Mouse (Mus musculus) liver, embryonic 13.5 days (tissue): Measurements from ENCODE around the gene Klk1b5. TPM values are rescaled to one million over a fixed set of nuclear protein-coding genes. Genes with fewer than 3 reads are reported as not detected.

Experiments
- ATAC-seq: fragments of 200-750 bp; cut with Nextera tagmentation; 2 replicates; pipeline ENCODE4 v1.8.0; 2017; ENCODE audit warnings: low read depth, mild to moderate bottlenecking, moderate number of reproducible peaks, moderate library complexity
- DNase-seq: peaks from one replicate; pipeline ENCODE4 v3.0.0; 2022
- H3K27ac ChIP-seq: fragments of 300-500 bp; sonication (generic); 2 replicates; pipeline ENCODE4 v1.5.1; 2015; ENCODE audit warnings: moderate library complexity, mild to moderate bottlenecking, inconsistent platforms
- H3K27me3 ChIP-seq: fragments of 300-500 bp; sonication (generic); 2 replicates; pipeline ENCODE4 v1.6.1; 2015; ENCODE audit warnings: mild to moderate bottlenecking, inconsistent platforms
- H3K36me3 ChIP-seq: fragments of 300-500 bp; sonication (generic); 2 replicates; pipeline ENCODE4 v1.6.1; 2015; ENCODE audit warnings: mild to moderate bottlenecking, inconsistent platforms
- H3K4me1 ChIP-seq: fragments of 300-500 bp; sonication (generic); replicated peaks from 2 replicates; pipeline ENCODE4 v1.6.1; 2015; ENCODE audit warnings: inconsistent platforms
- H3K4me2 ChIP-seq: fragments of 300-500 bp; sonication (generic); 2 replicates; pipeline ENCODE4 v1.6.1; 2015; ENCODE audit warnings: inconsistent platforms, mild to moderate bottlenecking, moderate library complexity
- H3K4me3 ChIP-seq: fragments of 300-500 bp; sonication (generic); replicated peaks from 2 replicates; pipeline ENCODE4 v1.5.1; 2015; ENCODE audit warnings: mild to moderate bottlenecking, inconsistent platforms
- H3K9ac ChIP-seq: fragments of 300-500 bp; sonication (generic); 2 replicates; pipeline ENCODE4 v1.6.1; 2015; ENCODE audit warnings: mild to moderate bottlenecking, inconsistent platforms
- H3K9me3 ChIP-seq: fragments of 300-500 bp; sonication (generic); replicated peaks from 2 replicates; pipeline ENCODE4 v1.6.1; 2016; ENCODE audit warnings: inconsistent platforms
- WGBS: fragments of 180-500 bp; shearing (Covaris S2); methylation state at CpG from one replicate; pipeline ENCODE4 v1.1.7; 2015; ENCODE audit not compliant: insufficient replicate concordance; 5-methylcytosine and 5-hydroxymethylcytosine counted together
- polyA plus RNA-seq: library from polyadenylated mRNA; unstranded; fragments of >200 nt; fragmentation: Nextera tagmentation; extraction: Ambion mirVana; gene quantifications from 2 replicates; pipeline ENCODE4 v1.2.1, GENCODE M21; 2015

The Klk1b5 gene
- polyA plus RNA-seq, 1 experiment from 2014 or later, result not detected

GRCm38 (mm10) chr7:44257278-44257677 lies 41.5 kb downstream of the Klk1b5 start, which contains the start of gene Acp4:
Acp4 (minus strand) TSS chr7:44257378.
- Histone ChIP-seq H3K4me3 (no peak within 1 kb of the TSS), H3K9me3 (no peaks in the 10 kb centered on the region), H3K36me3 (peaks cover 14% of the 10 kb centered on the region), H3K4me2 (no peak within 1 kb of the TSS), H3K4me1 (no peaks in the 10 kb centered on the region), H3K27me3 (peaks cover 19% of the 10 kb centered on the region), H3K9ac (no peak within 1 kb of the TSS), H3K27ac (no peak within 1 kb of the TSS)
- DNase-seq, result no peak
- ATAC-seq, result no peak
- 63% methylated on average over 4 of the region's 4 CpGs for WGBS

GRCm38 (mm10) chr7:44260410-44260809 lies 44.7 kb downstream of the Klk1b5 start:
- peaks cover 41% of the 10 kb centered on the region for H3K27me3 ChIP-seq
- no peak for ATAC-seq
- H3K4me3 ChIP-seq, result no peak overlapping the region
- WGBS, result 56% methylated on average over 6 of the region's 6 CpGs
- H3K9me3 ChIP-seq, result no peaks in the 10 kb centered on the region
- DNase-seq, result no peak
- no peak overlapping the region for H3K9ac ChIP-seq
- H3K4me1 ChIP-seq, result peaks cover 5% of the 10 kb centered on the region; the same call in 1 of the 2 replicates
- H3K4me2 ChIP-seq, result no peak overlapping the region
- no peaks in the 10 kb centered on the region for H3K36me3 ChIP-seq
- no peak overlapping the region for H3K27ac ChIP-seq

- Histone ChIP-seq H3K9me3 (no peaks in the 10 kb centered on the region), H3K4me3 (no peak within 1 kb of the TSS), H3K4me1 (peaks cover 5% of the 10 kb centered on the region; the same call in 1 of the 2 replicates), H3K36me3 (no peaks in the 10 kb centered on the region), H3K9ac (no peak within 1 kb of the TSS), H3K27ac (no peak within 1 kb of the TSS), H3K4me2 (no peak within 1 kb of the TSS), H3K27me3 (peaks cover 41% of the 10 kb centered on the region)
- DNase-seq (no peak), ATAC-seq (no peak)
- WGBS, result 43% methylated on average over 5 of the region's 5 CpGs
These were observed 45.4 kb downstream of the Klk1b5 start, which contains the start of gene Gm15517 for GRCm38 (mm10) chr7:44261147-44261546. Gm15517 (plus strand) TSS chr7:44261447.

- Histone ChIP-seq H3K4me3 (peak overlapping the region; percentile 14; the same call in 1 of the 2 replicates), H3K27me3 (peaks cover 52% of the 10 kb centered on the region), H3K9me3 (no peaks in the 10 kb centered on the region), H3K4me1 (peaks cover 5% of the 10 kb centered on the region; the same call in 1 of the 2 replicates), H3K4me2 (no peak overlapping the region), H3K9ac (no peak overlapping the region), H3K36me3 (no peaks in the 10 kb centered on the region), H3K27ac (no peak overlapping the region)
- peak; percentile 81 for DNase-seq
- ATAC-seq, result peak; percentile 46; the same call in 1 of the 2 replicates
- 4% methylated on average over 34 of the region's 34 CpGs for WGBS
These were observed 47.3 kb downstream of the Klk1b5 start for GRCm38 (mm10) chr7:44262791-44263643.

- DNase-seq, result no peak
- Histone ChIP-seq H3K36me3 (no peaks in the 10 kb centered on the region), H3K4me1 (peaks cover 3% of the 10 kb centered on the region; the same call in 1 of the 2 replicates), H3K27me3 (peaks cover 40% of the 10 kb centered on the region), H3K4me3 (no peak overlapping the region), H3K4me2 (no peak overlapping the region), H3K9ac (no peak overlapping the region), H3K27ac (no peak overlapping the region), H3K9me3 (no peaks in the 10 kb centered on the region)
- no peak for ATAC-seq
- 68% methylated on average over 11 of the region's 11 CpGs for WGBS
These were observed 52.4 kb downstream of the Klk1b5 start for GRCm38 (mm10) chr7:44268117-44268516.

GRCm38 (mm10) chr7:44269397-44269796 lies 53.7 kb downstream of the Klk1b5 start:
- peaks cover 36% of the 10 kb centered on the region for H3K27me3 ChIP-seq
- DNase-seq (no peak), ATAC-seq (no peak)
- no peaks in the 10 kb centered on the region for H3K9me3 ChIP-seq
- H3K4me2 ChIP-seq, result no peak overlapping the region
- H3K27ac ChIP-seq, result no peak overlapping the region
- no peak overlapping the region for H3K4me3 ChIP-seq
- H3K4me1 ChIP-seq, result no peaks in the 10 kb centered on the region
- no peaks in the 10 kb centered on the region for H3K36me3 ChIP-seq
- WGBS, result 47% methylated on average over 2 of the region's 2 CpGs
- H3K9ac ChIP-seq, result no peak overlapping the region

Other genes with a start within 250 kb of the Klk1b5 start
- not detected in 2 replicates for gene Klk1b1, start 249.2 kb upstream of the Klk1b5 start, polyA plus RNA-seq
- not detected in 2 replicates for gene Klk1b9, start 239.9 kb upstream of the Klk1b5 start, polyA plus RNA-seq
- gene Klk1b11, start 220.1 kb upstream of the Klk1b5 start, polyA plus RNA-seq, result not detected in 2 replicates
- gene Klk1b26, start 203.8 kb upstream of the Klk1b5 start, polyA plus RNA-seq, result not detected in 2 replicates
- gene Klk1b27, start 163.7 kb upstream of the Klk1b5 start, polyA plus RNA-seq, result not detected in 2 replicates
- not detected in 2 replicates for gene Klk1b21, start 113.6 kb upstream of the Klk1b5 start, polyA plus RNA-seq
- gene Klk1b22, start 103.3 kb upstream of the Klk1b5 start, polyA plus RNA-seq, result not detected in 2 replicates
- not detected in 2 replicates for gene Klk1b16, start 79.2 kb upstream of the Klk1b5 start, polyA plus RNA-seq
- not detected in 2 replicates for gene Klk1b24, start 27.7 kb upstream of the Klk1b5 start, polyA plus RNA-seq
- not detected in 2 replicates for gene Klk1b3, start 17.8 kb upstream of the Klk1b5 start, polyA plus RNA-seq
- gene Klk1b4, start 8.5 kb upstream of the Klk1b5 start, polyA plus RNA-seq, result not detected in 2 replicates
- gene Klk1, start 9.4 kb downstream of the Klk1b5 start, polyA plus RNA-seq, result not detected in 2 replicates
- gene Gm36864, start 20.2 kb downstream of the Klk1b5 start, polyA plus RNA-seq, result not detected in 2 replicates
- 1.3 and 1.6 TPM in 2 replicates for gene 1700028J19Rik, start 30.8 kb downstream of the Klk1b5 start, polyA plus RNA-seq
- 40.3 and 47.0 TPM in 2 replicates for gene 2410002F23Rik, start 30.8 kb downstream of the Klk1b5 start, polyA plus RNA-seq
- gene Acp4, start 41.4 kb downstream of the Klk1b5 start, polyA plus RNA-seq, result not detected in 2 replicates
- not detected in 2 replicates for gene Gm15517, start 45.5 kb downstream of the Klk1b5 start, polyA plus RNA-seq
- gene Clec11a, start 91.0 kb downstream of the Klk1b5 start, polyA plus RNA-seq, result 0.46 and 0.76 TPM in 2 replicates
- gene Shank1, start 94.3 kb downstream of the Klk1b5 start, polyA plus RNA-seq, result 0.06 TPM in 2 replicates
- gene Syt3, start 168.2 kb downstream of the Klk1b5 start, polyA plus RNA-seq, result 0.03 and 0.09 TPM in 2 replicates
- gene 1700008O03Rik, start 169.9 kb downstream of the Klk1b5 start, polyA plus RNA-seq, result 0.18 TPM in 1 of 2 replicates, not detected in the other
- gene Lrrc4b, start 213.1 kb downstream of the Klk1b5 start, polyA plus RNA-seq, result not detected in 2 replicates
- gene Aspdh, start 249.4 kb downstream of the Klk1b5 start, polyA plus RNA-seq, result 6.0 and 6.9 TPM in 2 replicates